Mouse (Mus musculus) ovary, postnatal 10 days (tissue): ENCODE results near the gene Lrrfip1.

Source experiments
- DNase-seq: peaks from one replicate; pipeline ENCODE4 v3.0.0; 2022; ENCODE audit warnings: low spot score

Lrrfip1 gene

DNA sequence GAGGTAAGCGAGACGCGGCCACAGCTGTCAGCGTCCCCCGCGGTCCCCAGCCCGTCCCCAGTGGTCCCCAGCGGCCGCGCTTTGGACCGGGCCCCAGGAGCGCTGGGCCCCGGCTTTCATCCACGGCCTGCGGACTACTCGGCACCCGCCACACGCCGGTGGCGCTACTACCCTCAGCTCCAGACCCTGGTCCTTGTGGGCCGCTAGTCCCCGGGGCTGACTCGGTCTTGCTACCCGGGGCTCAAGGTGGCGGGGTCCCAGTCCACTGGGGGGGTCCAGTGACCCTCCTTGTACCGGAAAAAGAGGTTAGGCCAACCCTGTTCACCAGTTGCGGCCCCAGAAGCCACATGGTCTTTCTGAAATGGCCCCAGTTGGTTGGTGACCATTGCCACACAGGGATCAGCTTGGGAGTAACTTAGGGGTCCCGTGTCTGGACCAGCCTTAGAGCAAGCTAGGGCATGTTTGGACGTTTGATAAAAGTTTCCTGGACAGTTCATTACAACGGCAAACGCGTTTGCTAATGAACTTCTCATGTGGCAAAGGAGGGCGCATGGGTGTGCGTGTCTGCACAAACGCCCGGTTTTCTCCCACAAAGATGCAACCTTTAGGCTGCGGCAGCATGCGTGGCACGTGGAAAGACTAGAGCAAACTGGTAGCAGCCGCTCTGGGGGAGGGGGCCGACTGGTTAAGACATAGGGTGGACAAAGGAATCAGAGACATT is 514 bp downstream of the Lrrfip1 start:
- DNase-seq = no peak

GRCm38 (mm10) chr1:90999911-91000601 is 1.5 kb downstream of the Lrrfip1 start:
- DNase-seq = no peak

DNA sequence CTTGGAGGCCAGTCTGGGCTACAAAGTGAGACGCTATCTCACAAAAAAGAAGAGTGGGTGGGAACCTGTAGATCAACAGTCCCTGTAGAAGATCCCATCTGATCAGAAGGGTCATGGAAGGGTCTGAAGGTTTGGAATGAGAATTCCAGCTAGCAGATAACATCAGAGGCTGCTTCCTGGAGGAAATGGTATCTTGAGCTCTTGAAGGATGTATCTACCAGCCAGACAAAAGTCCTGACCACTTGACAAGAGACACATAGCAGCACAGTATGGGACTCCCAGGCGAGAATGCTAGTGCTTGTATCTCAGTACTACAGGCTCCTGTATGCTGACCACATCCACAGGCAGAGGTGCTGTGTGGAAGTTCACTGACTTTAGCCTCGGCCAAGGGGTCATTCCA is 2.6 kb downstream of the Lrrfip1 start:
- no peak for DNase-seq

DNA sequence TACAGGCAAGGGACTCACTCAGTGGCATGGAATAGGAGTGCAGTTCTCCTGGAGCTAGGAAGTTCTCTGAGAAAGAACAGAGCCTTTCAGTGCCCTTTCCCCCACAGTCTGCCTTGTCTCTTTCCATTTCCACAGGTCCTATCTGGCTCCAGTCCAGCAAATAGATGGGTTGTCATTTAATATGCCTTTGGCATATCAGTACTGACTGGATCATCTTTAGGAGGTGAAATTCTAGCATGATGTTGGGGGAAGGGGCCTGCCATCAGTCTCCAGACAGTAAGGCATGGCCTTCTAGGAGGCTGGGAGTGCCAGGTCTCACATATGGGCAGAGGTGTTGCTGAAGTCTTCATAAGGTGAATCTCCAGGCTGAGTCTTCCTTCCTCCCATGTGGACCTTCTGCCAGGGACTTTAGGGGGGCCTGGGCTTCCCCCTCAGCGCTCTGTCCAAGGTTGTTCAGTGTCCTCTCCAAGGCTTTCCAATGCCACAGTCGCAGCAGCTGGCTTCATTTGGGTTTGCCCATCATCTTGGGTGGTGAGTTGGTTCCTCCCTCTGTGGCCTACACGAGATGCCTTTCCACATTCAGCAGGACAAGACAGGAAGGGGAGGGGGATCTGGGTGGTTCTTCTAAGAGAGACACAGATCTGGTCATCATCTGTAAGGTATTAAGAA is 3.5 kb downstream of the Lrrfip1 start:
- DNase-seq = no peak

DNA sequence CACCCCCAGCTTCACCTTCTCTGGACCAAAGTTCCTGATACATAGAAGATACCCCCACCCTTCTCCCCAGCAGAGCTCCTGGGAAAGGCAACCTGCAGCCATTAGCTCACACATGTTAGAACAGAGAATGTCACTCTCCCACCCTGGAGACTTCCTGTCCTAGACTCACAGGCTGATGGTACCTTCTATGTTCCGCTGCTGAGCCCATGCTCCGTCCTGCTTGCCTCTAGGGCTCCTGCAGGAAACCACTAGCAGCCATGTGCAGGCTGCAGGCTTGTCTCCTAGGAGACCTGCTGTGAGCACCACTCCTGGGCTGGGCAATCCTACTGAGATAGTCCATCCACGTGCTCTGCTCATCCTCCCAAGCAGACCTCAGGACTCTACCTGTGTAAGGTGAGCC is 4.1 kb downstream of the Lrrfip1 start:
- DNase-seq = no peak

- DNase-seq = no peak
Measured at GRCm38 (mm10) chr1:91003522-91004253, 5.2 kb downstream of the Lrrfip1 start.

DNA sequence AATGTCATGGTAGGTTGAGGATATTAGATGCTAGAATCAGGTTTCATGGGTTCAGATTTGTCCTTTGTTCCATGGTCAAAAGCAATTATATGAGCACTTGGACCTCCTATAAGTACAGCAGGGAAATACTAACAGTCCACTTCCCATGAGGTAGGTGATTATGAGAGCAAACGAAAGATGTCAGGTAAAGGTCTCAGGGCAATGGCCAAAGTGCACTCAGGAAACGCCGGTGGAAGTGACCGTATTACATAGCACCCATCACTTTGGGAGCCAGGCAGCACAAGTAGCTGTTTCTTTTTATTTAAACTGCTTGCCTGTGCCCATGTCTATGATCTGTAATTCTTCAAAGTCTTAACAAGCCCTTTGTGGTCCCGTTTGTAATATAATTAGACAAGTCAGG is 7.5 kb downstream of the Lrrfip1 start:
- DNase-seq = no peak

- DNase-seq = no peak
Measured at GRCm38 (mm10) chr1:91006708-91007107, 8.2 kb downstream of the Lrrfip1 start.

GRCm38 (mm10) chr1:91008147-91008682 is 9.7 kb downstream of the Lrrfip1 start:
- DNase-seq = no peak

- DNase-seq = no peak
Measured at GRCm38 (mm10) chr1:91008746-91009145, 10.2 kb downstream of the Lrrfip1 start.

- no peak for DNase-seq
Measured at GRCm38 (mm10) chr1:91009266-91009665, 10.7 kb downstream of the Lrrfip1 start.

GRCm38 (mm10) chr1:91010216-91010615 is 11.7 kb downstream of the Lrrfip1 start:
- no peak for DNase-seq

DNA sequence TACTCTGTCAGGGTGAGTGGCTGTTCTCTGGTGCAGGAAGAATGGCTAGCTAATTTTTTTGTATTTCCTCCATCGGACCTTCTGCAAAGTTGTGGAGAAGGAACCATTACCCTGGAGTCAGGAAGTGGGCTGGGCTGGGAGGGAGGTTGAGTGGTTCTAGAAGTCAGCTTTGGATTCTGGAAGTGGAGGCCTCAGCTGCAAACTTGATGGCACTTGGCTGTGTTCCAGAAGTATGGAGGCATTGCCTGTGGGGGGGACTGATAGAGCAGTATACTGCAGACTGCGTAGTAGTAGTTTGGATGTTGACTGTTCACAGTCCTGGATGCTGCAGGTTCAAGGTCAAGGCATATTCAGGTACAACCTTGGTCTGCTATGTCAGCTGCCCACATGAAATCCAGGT is 12.2 kb downstream of the Lrrfip1 start:
- DNase-seq = no peak

GRCm38 (mm10) chr1:91011336-91011735 is 12.8 kb downstream of the Lrrfip1 start:
- DNase-seq = no peak

- DNase-seq = no peak
Measured at GRCm38 (mm10) chr1:91013803-91014202, 15.3 kb downstream of the Lrrfip1 start.

- no peak for DNase-seq
Measured at GRCm38 (mm10) chr1:91015571-91015970, 17.0 kb downstream of the Lrrfip1 start.

DNA sequence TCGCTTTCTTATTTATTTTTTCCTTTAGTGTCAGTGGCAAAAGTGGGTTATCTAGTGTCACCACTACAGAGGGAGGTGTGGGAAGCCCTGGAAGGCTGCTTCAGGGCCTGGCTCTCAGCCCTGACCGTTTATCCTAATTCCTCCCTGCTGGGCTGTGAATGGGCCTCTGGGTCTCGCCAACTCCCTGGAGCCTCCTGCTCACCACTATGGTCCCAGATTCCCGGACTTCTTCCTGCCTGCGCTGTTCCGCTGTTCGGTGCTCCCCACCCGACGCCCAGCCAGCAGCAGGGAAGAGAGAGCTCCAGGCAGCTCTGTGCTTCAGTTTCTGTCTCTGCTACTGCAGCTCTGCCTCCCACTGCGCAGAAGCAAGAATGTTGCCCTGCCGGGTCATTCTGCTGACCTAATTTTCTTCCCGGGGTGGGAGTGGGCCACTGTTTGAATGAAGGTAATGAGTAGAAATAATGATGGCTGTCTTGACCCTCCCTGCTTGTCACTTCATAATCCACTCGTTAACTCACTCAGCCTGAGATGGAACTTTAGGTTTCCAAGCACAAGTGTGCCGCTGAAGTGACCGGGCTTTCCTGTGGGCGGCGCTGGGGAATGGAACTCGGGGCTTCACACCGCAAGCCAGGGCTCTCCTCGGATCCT is 18.7 kb downstream of the Lrrfip1 start:
- no peak for DNase-seq

- DNase-seq = no peak
Measured at GRCm38 (mm10) chr1:91019346-91019745, 20.8 kb downstream of the Lrrfip1 start.

- no peak for DNase-seq
Measured at GRCm38 (mm10) chr1:91021304-91021703, 22.8 kb downstream of the Lrrfip1 start.

DNA sequence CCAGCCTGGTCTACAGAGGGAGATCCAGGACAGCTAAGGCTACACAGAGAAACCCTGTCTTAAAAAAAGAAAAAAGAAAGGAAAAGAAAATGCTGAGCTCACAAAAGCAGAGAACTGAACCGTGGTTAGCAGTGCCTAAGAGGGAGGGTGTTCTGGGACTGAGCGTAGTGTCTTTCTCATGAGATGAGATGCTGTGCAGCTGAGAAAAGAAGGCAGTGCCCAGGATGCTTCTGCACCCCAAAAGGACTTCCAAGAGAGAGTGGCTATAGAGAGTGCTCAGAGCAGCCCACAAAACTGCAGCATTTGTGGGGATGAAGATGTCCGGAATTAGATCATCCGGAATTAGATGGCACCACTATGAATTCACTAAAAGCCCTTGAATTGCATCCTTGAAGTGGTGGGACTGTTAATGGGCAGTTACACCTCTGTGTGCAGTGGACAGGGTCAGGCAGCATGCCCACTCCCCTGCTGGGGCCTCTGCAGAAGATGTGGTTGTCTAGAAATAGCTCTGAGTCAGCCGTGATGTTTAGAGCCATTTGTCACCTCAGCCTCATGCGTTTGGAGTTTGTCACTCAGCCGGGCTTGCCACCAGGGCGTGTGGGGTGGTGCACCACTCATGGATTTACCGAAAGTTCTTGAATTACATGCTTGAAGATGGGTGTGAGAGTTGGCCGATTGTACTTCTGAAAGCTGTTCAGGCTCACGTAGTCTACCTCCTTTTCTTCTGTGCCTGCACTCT is 23.8 kb downstream of the Lrrfip1 start:
- DNase-seq = no peak

DNA sequence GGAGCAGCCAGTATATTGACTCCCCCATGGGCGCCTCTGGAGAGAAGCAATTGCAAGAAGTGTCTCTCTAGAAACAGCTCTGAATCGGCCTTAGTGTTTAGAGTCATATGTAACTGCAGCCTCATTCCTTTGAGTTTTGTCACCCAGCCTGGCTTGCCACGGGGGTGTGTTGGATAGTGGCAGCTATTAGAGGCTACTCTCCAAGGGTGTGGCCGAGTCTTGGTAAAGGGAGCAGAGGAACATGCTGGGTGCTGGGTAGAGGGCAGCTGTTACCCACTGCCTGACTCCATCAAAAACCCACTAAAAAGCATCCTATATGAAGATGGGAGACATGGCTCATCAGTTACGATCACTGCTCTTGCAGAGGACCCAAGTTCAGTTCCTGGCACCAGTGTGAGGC is 24.7 kb downstream of the Lrrfip1 start:
- no peak for DNase-seq
